Mouse (Mus musculus): Measurements from ENCODE around the gene Hes5. TPM values are rescaled to one million over a fixed set of nuclear protein-coding genes. Genes with fewer than 3 reads are reported as not detected.

Hes5 gene
- total and polyA plus RNA-seq, 3 experiments: not detected

DNA sequence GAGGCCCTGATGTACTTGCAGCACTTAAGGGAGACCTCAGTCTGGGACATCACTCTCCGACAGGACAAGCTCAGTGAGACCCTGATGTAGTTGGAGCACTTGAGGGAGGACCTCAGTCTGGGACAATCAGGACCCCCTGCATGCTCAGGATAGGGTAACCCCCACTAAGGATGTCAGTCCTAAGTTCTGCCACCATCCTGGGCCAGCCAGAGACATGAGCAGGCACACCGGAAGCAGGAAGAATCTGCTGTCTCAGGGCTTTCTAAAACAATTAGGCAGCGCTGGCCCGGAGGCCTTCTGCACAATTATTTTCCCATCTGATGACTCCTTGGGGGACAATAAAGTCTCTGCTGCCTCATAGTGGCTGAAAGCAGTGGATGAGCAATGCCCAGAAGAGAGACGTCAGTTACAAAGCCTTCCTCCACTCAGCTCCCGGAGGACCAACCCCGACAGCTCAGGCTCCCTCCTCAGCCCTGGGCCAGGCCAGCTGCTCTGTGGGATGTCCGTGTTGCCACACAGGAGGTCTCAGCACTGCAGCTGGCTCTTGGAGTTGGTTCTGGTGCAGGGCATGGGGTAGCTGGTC, 35.9 kb downstream of the Hes5 start:
- Histone ChIP-seq H3K4me3 (ENCODE audit: control insufficient read depth in 1 of 2, insufficient read depth in 1 of 2, low read depth in 2 of 2, low read length in 2 of 2) (no peak overlapping the region), H3K27me3 (ENCODE audit: control insufficient read depth in 1 of 2, insufficient read depth in 2 of 2, low read length in 2 of 2) (0 out of 4 replicates have a peak, but pooled peaks cover 0 to 2% of the 10 kb centered on the region in 2 experiments), H3K36me3 (ENCODE audit: control insufficient read depth in 1 of 2, insufficient read depth in 2 of 2, low read length in 2 of 2) (no peaks in the 10 kb centered on the region), H3K4me1 (ENCODE audit: control insufficient read depth in 1 of 2, insufficient read depth in 2 of 2, low read length in 2 of 2) (no peaks in the 10 kb centered on the region), H3K79me2 (ENCODE audit: control insufficient read depth, insufficient read depth, low read length, poor library complexity) (no peaks in the 10 kb centered on the region), H3K27ac (ENCODE audit: control insufficient read depth, low read depth, low read length) (no peak overlapping the region), H3K9me3 (replicated peaks; ENCODE audit: insufficient read depth, low read length) (no peaks in the 10 kb centered on the region), H3K9ac (ENCODE audit: control insufficient read depth, low read depth, low read length, poor library complexity, severe bottlenecking) (no peak overlapping the region)
- DNase-seq (ENCODE audit: low read depth, low spot score): no peak
- TF ChIP-seq CTCF (IDR thresholded peaks at IDR 0.05 in 2 of 3, conservative IDR thresholded peaks at IDR 0.05 in 1 of 3; ENCODE audit: control insufficient read depth in 1 of 3, insufficient read depth in 1 of 3, low read depth in 2 of 3, low read length in 3 of 3, poor library complexity in 1 of 3, severe bottlenecking in 1 of 3) (no peak; a peak in 1 of 6 replicates), USF1 (IDR thresholded peaks at IDR 0.05; ENCODE audit: low read depth, low read length) (no peak), ZNF384 (IDR thresholded peaks at IDR 0.05; ENCODE audit: low read depth, low read length) (no peak), CHD2 (IDR thresholded peaks at IDR 0.05; ENCODE audit: low read length) (no peak), JUND (IDR thresholded peaks at IDR 0.05; ENCODE audit: low read depth, low read length) (no peak), SMC3 (IDR thresholded peaks at IDR 0.05; ENCODE audit: low read depth, low read length) (no peak), ETS1 (IDR thresholded peaks at IDR 0.05; ENCODE audit: low read depth, low read length) (no peak), CHD1 (IDR thresholded peaks at IDR 0.05; ENCODE audit: low read depth, low read length) (no peak)

GRCm38 (mm10) chr4:154999379-154999778, 38.7 kb downstream of the Hes5 start:
- Histone ChIP-seq H3K27me3 (ENCODE audit: control insufficient read depth in 1 of 2, insufficient read depth in 2 of 2, low read length in 2 of 2) (no peaks in the 10 kb centered on the region), H3K9me3 (replicated peaks; ENCODE audit: insufficient read depth, low read length) (no peaks in the 10 kb centered on the region), H3K9ac (ENCODE audit: control insufficient read depth, low read depth, low read length, poor library complexity, severe bottlenecking) (no peak overlapping the region), H3K79me2 (ENCODE audit: control insufficient read depth, insufficient read depth, low read length, poor library complexity) (no peaks in the 10 kb centered on the region), H3K36me3 (ENCODE audit: control insufficient read depth in 1 of 2, insufficient read depth in 2 of 2, low read length in 2 of 2) (no peaks in the 10 kb centered on the region), H3K27ac (ENCODE audit: control insufficient read depth, low read depth, low read length) (no peak overlapping the region), H3K4me3 (ENCODE audit: control insufficient read depth in 1 of 2, insufficient read depth in 1 of 2, low read depth in 2 of 2, low read length in 2 of 2) (no peak overlapping the region), H3K4me1 (ENCODE audit: control insufficient read depth in 1 of 2, insufficient read depth in 2 of 2, low read length in 2 of 2) (no peaks in the 10 kb centered on the region)
- TF ChIP-seq RCOR1 (IDR thresholded peaks at IDR 0.05; ENCODE audit: low read depth, low read length): no peak
- TF ChIP-seq HCFC1 (IDR thresholded peaks at IDR 0.05; ENCODE audit: low read depth, low read length): no peak
- no peak for TF ChIP-seq ZMIZ1 (IDR thresholded peaks at IDR 0.05; ENCODE audit: low read depth, low read length)
- no peak for TF ChIP-seq MYB (IDR thresholded peaks at IDR 0.05; ENCODE audit: low read depth, low read length)
- TF ChIP-seq KAT2A (conservative IDR thresholded peaks at IDR 0.05; ENCODE audit: low read depth, low read length): no peak
- TF ChIP-seq NRF1 (IDR thresholded peaks at IDR 0.05; ENCODE audit: insufficient read depth, low read depth, low read length, poor library complexity, severe bottlenecking): no peak
- no peak for TF ChIP-seq SIN3A (IDR thresholded peaks at IDR 0.05; ENCODE audit: low read length)
- TF ChIP-seq RAD21 (IDR thresholded peaks at IDR 0.05; ENCODE audit: low read depth, low read length): no peak
- DNase-seq (ENCODE audit: low read depth, low spot score): no peak

Data from MEL (cell line).